Mouse (Mus musculus) NIH3T3 (cell line): ENCODE results near the gene Adssl1.

Experiments used
- DNase-seq: peaks from one replicate; pipeline ENCODE4 v3.0.0-alpha.2; 2012; ENCODE audit warnings: low read depth

Adssl1 gene

DNA sequence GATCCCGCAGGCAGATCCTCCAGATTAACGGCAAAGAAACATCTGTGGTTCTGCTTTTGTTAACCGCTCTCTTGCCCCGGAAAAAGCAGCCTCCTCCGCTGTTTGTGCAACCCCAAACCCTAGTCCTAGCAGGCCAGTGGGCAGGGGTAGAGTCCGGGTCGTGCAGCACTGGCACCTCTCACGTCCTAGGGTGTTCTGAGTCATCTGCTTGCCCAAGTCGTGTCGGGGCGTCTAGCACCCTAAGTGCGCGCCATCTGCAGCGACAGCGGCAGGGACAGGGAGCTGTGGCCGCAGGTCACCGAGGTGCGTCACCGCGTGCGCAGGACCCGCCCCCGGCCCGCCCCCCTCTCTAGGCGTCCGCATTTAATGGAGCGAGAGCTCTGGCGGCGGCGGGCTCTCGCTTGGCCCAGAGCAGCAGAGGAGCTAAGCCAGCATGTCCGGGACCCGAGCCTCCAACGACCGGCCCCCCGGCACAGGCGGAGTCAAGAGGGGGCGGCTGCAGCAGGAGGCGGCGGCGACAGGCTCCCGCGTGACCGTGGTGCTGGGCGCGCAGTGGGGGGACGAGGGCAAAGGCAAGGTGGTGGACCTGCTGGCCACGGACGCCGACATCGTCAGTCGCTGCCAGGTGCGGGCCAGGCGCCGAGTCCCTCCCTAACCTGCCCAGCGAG, at the start of gene Adssl1:
Gene Adssl1, plus strand, starts transcription at position 360 of the 668 bp plus-strand sequence.
- DNase-seq, result no peak

DNA sequence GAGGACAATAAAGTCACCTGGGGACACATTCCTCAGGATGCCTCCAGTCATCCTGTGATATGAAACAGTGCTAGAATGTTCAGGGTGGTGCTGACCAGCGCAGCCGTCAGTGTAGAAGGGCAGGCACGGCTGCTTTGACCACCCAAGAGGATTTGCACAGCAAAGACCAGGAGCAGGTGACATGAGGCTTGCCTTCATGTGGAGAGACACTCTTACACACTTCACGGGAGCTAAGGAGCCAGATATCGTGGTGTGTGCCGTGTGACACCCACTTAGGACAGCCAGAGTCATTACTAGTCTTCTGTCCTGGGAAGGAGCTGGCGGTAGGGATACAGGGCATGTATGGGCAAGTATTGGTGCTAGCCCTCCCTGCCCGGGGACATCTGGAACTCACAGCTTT, 49.7 kb upstream of the Adssl1 start:
- no peak for DNase-seq

DNA sequence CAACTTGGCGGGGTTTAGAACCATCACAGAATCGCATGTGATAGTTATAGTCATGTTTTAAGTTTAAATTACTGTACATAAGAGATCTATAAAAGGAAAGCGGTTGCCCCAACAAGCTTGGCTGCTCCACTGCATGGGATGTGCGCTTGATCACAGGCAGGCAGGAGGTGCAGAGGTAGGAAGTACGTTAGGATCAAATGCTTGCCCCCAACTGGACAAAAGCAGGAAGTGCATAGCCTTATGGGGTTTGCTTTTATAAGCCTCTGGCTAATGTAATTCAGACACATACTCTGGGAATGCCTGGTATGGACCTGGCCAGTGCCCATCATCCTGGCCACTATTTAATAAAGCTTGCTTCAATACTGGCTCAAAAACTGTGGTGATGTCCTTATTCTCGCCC, 48.8 kb upstream of the Adssl1 start:
- DNase-seq, result peak; percentile 49

DNA sequence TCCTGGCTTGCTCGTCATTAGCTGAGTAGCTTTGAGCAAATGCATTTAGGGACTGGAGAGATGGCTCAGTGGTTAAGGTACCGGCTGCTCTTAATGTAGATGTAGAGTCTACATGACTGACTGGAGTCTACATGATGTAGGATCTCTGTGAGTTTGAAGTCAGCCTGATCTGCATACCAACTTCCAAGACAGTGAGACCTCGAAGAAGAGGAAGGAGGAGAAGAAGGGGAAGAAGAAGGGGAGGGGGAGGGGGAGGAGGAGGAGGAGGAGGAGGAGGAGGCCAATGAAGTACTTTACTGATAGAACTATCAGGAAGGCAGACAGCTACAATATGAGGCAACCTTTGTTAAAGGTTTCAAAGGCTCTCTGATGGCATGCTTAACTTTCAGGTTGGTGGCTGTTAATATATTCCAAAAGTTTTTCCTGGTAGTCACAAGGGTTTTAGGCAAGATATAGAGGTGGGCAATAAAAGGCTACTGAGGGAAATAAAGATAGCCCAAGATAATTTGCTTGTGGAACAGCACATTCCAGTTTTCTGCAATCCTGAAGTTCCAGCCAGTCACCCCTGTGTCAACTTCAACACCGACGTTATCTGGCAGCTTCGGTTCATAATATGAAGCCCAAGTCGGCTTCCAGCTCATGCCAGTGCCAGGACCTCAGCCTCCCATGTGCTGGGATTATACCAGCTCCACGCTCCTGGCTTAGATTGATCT, 44.4 kb upstream of the Adssl1 start:
- no peak for DNase-seq

DNA sequence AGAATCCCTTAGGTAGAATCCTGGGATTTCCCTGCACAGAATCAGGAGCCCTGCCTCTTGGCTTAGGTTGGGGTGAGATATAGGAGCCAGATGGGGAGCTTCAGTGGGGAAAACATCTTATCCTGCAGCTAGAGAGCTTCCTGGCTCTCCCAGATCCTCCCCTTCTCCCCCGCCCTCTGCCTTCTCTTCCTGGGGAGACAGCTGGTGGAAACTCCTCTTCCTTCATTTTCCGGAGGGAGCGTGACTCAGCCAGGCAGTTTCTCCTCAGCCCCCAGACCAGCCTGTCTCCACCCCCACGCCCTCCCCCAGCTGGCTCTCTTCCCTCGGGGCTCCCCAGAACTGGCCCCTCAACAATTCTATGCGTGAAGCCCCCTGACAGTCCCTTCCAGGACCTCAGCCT, 43.5 kb upstream of the Adssl1 start:
- DNase-seq, result peak; percentile 86

DNA sequence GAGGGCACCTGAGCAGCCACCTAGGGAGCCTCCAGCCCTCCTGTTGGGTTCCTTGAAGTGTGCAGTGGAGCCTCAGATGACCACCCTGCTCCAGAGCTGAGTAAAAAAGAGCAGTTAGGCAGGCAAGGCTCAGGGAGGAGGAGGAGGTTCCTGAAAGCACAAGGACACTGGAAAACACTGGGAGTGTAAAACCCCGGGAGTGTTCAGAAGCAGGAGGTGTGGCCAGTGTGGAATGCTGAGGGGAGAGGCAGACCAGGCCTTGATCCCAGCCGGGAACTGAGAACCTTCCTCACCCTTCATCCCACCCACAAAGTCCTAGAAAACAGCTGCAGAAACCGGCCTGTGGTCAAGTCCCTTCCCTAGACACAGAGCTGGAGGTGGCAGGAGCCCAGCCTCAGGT, 43.1 kb upstream of the Adssl1 start:
- peak; percentile 76 for DNase-seq

DNA sequence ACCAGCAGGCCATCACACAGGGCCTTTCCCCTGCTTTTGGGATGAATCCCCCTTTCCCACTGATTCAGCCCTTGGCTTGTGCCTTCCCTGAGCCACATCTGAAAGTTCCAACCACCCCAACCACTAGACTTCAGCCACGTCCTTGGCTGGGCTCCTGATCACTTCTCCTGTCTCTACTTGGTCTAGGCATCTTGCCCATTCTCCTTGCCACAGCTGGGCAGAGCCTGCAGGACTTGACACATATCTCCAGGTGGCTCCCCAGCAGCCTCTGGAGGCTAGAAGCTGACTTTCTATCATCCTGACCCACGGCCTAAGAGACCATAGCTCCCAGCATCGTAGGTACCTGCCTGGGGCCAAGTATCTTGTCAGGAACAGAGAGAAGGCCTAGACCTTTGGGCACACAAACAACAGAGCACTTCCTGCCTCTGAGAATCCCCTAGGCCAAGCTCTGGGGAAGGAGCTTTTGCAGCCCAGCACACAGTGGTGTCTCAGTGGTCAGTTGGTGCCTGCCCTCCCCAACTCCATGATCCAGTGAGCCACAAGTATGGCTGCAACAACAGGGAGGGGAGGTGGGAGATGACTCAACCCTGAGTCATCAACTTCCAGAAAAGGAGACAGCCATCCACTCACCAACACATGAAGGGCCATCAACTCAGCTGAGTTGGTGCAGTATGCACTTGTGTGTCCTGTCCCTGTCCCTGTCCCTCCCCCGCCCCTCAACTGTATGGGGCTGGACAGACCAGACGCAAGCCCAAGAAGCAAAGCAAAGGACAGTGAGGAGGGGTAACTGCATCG, 41.4 kb upstream of the Adssl1 start:
- DNase-seq, result peak; percentile 92

DNA sequence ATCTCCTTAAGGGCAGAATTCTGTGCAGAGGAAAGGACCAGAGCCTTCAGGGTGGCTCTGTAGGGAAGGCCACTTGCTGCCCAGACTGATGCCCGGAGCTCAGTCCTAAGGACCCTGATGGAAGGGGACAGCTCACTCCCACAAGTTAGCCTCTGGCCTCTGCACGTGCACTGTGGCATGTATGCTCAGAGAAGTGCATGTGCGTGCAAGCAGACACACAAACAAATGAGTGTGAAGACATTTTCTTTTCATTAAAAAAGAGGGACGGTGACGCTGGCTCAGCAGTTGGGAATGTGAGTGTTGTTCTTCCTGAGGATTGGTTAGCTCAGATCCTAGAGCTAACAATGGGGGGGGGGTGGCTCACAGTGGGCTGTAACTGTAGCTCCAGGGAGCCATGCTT, 40.4 kb upstream of the Adssl1 start:
- peak; percentile 72 for DNase-seq

DNA sequence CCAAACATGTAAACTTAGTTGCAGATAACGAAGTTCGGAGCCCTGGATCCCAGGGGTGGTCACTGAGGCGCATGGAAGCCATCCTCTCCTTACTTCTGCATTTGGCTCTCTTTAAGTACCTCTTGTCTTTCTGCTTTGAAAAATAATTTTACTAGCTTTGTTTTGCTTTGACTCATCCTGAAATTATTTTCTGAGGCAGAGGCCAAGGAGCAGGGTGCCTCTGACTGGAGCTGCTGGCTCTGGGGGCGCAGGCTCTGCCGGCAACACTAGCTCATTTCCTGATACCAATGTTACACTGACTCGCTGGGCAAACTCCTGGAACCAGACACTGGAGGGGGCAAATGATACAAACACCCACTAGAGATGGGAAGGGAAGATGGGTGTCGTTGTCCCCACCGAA, 39.9 kb upstream of the Adssl1 start:
- peak; percentile 74 for DNase-seq

DNA sequence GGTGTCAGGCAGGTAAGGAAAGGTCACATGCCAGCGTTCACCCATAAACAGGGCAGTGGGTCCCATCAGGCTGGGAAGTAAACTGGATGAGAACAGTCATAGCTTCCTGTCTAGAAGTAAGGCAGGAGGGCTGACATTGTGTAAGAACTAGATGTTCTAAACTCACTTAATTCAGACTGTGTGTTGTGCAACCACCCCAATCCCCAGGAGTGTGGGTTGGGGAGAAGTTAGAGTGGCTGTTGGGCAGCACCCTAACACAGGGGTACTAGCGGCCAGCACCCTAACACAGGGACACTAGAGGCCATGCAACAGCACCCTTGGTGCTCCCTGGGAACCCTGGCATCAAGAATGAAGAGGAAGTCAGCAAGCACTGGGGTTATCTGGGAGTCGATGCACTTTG, 38.7 kb upstream of the Adssl1 start:
- DNase-seq, result peak; percentile 78

DNA sequence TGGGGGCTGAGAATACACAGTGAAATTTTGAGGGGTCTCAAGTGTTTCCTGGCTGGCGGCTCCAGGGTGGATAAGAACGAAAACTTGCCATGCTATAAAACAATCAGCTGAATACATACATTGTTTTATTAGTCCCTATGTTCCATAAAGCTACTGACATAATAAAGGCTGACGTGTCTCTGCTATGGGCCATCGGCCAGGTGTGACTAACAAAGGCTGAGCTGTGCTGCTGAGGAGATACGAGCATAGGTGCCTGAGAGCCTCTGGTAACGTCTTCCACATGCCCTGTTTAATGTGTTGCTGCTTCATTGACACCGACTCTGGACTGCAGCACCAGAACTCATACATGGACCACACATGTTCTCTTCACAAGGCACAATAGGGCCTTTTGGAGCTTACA, 34.9 kb upstream of the Adssl1 start:
- DNase-seq, result peak; percentile 66

DNA sequence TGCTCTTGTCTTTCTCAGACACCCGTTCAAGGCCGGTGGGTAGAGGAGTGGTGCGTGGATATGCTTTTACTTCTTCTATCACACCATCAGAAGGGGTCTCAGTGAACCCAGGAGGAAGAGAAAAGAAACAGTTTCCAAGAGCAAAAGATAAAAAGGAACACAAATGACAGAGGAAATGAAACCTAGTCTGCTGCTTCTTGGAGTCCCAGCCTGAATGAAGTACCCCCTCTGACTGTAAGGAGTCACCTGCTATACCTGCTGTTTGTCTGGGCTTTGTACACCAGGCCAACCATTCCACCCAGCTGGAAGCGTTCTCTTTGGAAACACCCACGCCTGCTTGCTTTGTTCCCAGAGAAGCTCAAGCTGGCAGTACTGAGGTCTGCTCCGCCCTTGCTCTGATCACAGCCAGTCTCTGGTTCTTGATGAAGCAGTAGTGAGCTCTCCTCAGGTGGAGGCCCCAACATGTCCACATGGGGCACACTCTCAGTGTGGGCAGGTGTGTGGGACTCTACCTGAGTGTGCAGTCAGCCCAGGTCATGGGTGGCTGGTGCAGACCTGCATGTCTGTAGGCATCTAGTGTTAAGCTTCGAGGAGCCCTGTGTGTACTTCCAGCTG, 33.8 kb upstream of the Adssl1 start:
- no peak for DNase-seq

DNA sequence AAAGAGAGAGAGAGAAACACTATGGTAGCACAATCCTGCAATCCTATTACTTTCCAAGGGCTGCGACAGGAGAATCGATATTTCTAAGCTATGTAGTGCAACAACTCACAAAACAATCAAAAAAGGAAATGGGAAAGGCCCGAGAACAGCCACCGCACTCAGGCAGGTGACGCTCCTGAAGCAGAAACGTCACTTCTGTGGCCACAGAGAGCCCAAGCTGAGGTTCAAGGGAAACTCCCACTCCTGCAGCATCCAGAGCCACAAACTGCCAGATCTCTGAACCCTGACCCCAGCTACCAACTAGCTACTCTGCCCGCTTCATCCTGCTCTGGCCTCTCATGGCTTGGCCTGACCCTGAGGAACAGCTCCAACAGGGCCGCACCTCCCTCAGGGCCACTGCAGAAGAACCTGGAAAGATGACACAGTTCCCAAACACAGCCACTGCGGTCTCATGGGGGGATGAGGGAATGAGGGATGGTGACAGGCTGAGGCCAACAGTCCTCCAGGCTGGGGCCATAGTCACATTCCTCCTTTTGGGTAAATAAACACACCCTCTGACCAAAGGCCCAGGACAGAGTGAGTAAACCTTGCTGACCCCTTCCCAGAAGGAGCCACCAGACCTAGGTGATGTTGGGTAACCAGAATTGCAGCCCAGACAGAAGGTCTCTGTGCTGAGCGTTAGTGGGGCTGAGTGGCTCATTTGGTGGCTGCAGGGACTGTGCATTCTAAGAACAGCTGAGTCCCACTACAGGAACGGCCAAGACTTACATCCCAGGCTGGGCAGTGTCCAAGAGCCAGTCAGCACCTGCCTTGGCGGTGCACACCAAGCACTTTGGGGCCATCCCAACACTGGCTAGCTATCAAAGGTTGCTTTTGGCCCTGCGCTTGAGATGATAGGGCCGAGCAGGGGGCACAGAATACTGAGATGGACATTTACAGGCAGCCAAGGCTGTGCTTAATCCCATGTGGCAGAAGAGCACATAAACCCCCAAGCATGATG, 32.4 kb upstream of the Adssl1 start:
- DNase-seq, result peak; percentile 36

DNA sequence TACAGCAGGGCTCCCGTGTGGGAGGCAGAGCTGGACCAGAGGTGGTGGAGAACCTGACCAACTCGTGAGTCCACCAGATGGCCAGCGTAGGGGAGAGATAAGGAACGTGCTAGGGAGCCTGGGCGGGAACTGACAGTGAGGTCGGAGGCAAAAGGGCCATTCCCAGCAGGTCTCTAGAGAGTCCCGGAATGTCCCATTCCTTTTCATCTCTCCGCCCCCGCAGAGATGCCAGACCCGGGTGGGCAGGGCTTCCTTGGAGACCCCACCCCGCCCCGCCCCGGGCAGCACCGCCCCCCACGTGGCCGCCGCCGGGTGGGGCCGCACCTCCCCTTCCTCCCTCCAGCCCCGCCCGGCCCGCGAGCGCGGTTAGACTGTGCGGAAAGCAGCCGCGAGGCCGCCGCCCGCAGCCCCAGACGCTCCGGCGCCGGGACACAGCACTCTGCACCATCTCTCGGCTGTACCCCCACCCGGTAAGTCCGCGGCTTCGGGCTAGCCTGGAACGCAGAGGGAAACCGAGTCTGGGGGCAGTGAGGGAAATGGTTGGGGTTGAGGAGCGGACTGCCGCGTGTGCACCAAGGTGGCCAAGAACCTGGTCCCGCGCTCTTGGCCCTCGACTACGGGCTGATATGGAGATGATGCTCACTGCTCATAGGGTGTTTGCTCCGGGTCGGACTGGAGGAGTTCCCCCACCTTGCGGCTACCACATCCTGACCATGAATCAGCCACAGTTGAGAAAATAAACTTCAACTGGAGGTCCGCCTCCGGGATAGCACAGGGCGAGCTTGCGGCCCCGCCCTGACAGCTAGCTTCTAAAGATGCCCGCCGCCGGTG, 31.2 kb upstream of the Adssl1 start, which contains the start of gene Inf2:
Gene Inf2, plus strand, starts transcription at position 359 of the 831 bp plus-strand sequence.
- peak; percentile 90 for DNase-seq

DNA sequence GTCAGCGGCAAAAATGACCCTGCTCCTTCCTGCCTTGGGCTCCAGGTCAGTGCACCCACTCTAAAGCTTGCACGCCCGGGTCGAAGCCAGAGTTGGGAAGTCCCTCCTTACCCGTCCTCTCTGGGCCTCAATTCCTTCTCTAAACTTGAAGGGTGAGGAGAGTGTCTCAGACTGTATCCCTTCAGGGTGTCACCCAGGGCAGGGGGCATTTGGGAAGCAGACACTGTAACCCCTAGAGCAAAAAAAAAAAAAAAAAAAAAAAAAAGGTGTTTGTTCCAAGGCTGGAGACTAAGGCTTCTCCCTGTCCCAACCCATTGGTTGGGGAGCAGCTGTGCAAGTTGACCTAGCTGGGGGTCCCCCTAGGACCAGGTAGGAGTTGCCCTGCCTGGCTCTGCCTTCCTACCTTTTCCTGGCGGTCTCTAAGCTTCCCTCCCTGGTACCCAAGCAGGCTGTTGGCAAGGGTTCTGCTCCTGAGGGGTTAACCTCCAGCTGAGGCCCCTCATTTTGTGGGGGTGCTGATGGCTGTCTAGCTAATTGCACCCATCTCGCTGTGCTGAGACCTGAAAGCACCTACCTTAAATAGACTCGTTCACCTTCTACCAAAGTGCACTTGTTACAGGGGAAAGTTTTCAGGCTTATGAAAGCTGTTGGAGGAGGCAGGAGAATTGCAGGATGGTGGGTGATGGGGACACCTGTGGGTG, 30.2 kb upstream of the Adssl1 start:
- no peak for DNase-seq

DNA sequence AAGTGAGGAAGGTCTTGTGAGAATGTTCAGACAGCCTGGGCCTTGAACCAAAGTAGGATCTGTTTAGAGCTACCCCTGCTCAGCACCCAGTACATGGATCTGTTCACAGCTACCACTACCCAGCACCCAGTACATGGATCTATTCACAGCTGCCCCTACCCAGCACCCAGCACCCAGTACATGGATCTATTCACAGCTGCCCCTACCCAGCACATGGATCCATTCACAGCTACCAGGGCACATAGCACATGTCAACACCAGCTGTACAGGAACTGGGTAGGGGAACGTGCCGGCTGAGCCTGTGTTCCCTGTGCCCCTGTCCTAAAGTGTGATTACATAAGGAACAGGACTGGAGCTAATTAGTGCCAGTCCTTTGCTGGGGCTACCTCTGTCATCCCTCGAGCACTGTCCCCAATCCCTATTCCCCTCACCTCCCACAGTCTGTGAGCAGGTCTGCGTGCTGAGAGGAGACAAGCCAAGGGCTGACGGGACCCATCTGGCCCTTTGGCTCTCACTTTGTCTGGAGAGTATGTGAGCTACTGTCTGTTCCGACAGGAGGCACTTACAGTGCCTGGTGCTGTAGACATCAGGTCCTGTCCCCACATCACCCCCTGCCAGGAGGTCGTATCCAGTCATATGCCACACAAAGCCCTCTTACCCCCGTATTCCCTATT, 29.1 kb upstream of the Adssl1 start:
- no peak for DNase-seq

DNA sequence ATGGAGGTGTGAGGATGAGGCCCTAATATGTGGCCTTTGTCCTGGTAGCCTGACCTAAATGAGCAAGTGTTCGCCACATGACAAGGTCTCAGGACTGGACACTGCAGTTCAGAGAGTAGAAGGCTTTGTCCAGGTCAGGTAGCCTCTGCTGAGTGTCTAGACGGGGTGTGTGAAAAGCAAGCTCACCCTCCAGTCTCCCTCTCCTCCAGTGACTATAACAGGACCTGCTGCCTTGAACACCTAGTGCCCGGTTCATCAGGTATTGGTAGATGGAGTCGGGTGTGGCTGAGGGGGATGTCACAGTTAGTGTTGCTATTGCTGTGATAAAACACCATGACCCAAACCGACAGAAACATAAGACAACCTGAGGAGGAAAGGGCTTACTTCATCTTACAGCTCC, 28.6 kb upstream of the Adssl1 start:
- no peak for DNase-seq

DNA sequence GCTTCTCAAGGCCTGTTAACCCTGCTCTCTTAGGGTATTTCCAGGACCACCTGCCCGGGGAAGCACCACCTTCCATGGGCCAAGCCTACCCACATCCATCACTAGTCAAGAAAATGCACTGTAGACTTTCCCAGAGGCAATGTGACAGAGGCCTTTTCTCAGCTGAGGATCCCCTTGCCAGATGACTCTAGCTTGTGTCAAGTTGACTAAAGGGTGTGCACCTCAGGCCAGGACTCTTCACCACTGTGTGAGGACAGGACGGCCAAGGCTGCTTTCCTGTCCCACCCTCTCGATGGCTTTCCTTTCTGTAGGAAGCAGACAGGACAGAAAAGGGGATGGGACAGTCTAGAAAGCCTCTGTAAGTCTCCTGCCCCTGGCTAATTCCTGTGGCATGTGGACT, 28.1 kb upstream of the Adssl1 start:
- no peak for DNase-seq
